Mouse (Mus musculus): Measurements from ENCODE around the gene Iqch. TPM values are rescaled to one million over a fixed set of nuclear protein-coding genes. Genes with fewer than 3 reads are reported as not detected.

The Iqch gene
- polyA plus RNA-seq, 1 experiment from 2014 or later: 0.18 TPM

- 80% methylated on average over 8 of the region's 8 CpGs for WGBS
These were observed 229.8 kb downstream of the Iqch start for GRCm38 (mm10) chr9:63372541-63372940.

More at GRCm38 (mm10) chr9:63372541-63372940, 229.8 kb downstream of the Iqch start:
- no peak overlapping the region for H3K27ac ChIP-seq
- no peaks in the 10 kb centered on the region for H3K27me3 ChIP-seq (ENCODE audit: low read depth, poor library complexity, severe bottlenecking)
- no peak for DNase-seq (ENCODE audit: low spot score)
- H3K9me3 ChIP-seq (replicated peaks): no peaks in the 10 kb centered on the region
- H3K4me1 ChIP-seq: peaks cover 19% of the 10 kb centered on the region
- H3K36me3 ChIP-seq: peaks cover 58% of the 10 kb centered on the region
- H3K4me3 ChIP-seq: no peak overlapping the region

Other genes starting within 250 kb of the Iqch start
- gene Map2k5, start 224.6 kb downstream of the Iqch start, polyA plus RNA-seq (2016; fragmentation: Nextera tagmentation; extraction: Ambion mirVana): 37.4 and 37.7 TPM in 2 replicates
- 37.1 and 37.7 TPM in 2 replicates for gene 2300009A05Rik, start 203.2 kb downstream of the Iqch start, polyA plus RNA-seq (2016; fragmentation: Nextera tagmentation; extraction: Ambion mirVana)
- 36.8 and 45.4 TPM in 2 replicates for gene Aagab, start 167 bp upstream of the Iqch start, polyA plus RNA-seq (2016; fragmentation: Nextera tagmentation; extraction: Ambion mirVana)
- 27.1 and 27.7 TPM in 2 replicates for gene Smad3, start 155.5 kb upstream of the Iqch start, polyA plus RNA-seq (2016; fragmentation: Nextera tagmentation; extraction: Ambion mirVana)

Measured in limb, embryonic 10.5 days (tissue).